Mouse (Mus musculus) testis, adult 2 months (tissue): ENCODE measurements around the gene Ccdc171.

Source experiments
- CTCF ChIP-seq: fragments of 200-500 bp; IDR thresholded peaks from 2 replicates; pipeline ENCODE4 v1.5.1; 2012; ENCODE audit warnings: low read depth, mild to moderate bottlenecking, inconsistent platforms, low read length, moderate library complexity; ENCODE audit not compliant: control insufficient read depth, insufficient read depth, insufficient replicate concordance
- POLR2A ChIP-seq: fragments of 200-500 bp; IDR thresholded peaks from 2 replicates; pipeline ENCODE4 v1.6.1; 2012; ENCODE audit warnings: low read depth, mild to moderate bottlenecking, inconsistent platforms, low read length, moderate library complexity; ENCODE audit not compliant: control insufficient read depth

DNA sequence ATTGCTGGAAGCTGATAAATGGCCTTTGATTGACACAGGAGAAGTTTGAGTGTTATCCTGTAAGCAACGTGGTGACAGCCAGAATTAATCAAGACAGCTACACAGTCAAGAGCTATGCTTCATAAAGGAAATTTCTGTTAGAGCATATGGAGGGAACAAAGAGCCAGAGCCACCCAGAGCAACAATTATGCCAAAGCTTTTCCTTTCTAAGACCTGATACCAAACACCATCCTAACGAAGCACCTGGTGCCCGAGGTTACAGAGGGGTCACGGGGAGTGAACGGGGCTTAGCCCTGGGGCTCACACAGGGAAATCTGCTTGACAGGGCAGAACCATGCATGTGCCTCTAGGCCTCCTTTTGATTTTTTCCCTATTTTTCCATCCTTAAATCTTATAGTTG, 3.3 kb upstream of the Ccdc171 start:
- no peak for TF ChIP-seq POLR2A
- no peak for TF ChIP-seq CTCF
